Mouse (Mus musculus): ENCODE results near the gene 1110008P14Rik. TPM values are rescaled to one million over a fixed set of nuclear protein-coding genes. Genes with fewer than 3 reads are reported as not detected.
A peak's percentile ranks its signal among the peaks of the same experiment; 100 is the strongest.

1110008P14Rik gene
- polyA plus RNA-seq, 1 experiment from 2014 or later = 41.5 TPM

- peaks cover 45% of the 10 kb centered on the region for H3K4me1 ChIP-seq (ENCODE audit: control insufficient read depth, insufficient read depth, low read length)
- 3% methylated on average over 14 of the region's 14 CpGs for WGBS
- no peaks in the 10 kb centered on the region for H3K27me3 ChIP-seq (ENCODE audit: control insufficient read depth, insufficient read depth, low read length)
- H3K4me3 ChIP-seq (replicated peaks; ENCODE audit: low read length) = peak overlapping the region; percentile 45
- no peaks in the 10 kb centered on the region for H3K9me3 ChIP-seq (replicated peaks; ENCODE audit: control insufficient read depth, low read length)
- H3K36me3 ChIP-seq (ENCODE audit: control insufficient read depth, insufficient read depth, low read length) = 0 out of 2 replicates have a peak, but pooled peaks cover 8% of the 10 kb centered on the region
- peak overlapping the region; percentile 96 for H3K27ac ChIP-seq (ENCODE audit: low read length)
- peak overlapping the region; percentile 53 for H3K9ac ChIP-seq (ENCODE audit: low read length)
- peak overlapping the region; percentile 78 for H3K4me2 ChIP-seq (ENCODE audit: low read depth, low read length)
- ATAC-seq (ENCODE audit: insufficient read depth, low FRiP score) = peak; percentile 89
Observed at GRCm38 (mm10) chr2:32423481-32424331, 42.0 kb upstream of the 1110008P14Rik start.

GRCm38 (mm10) chr2:32421851-32422251 lies 40.1 kb upstream of the 1110008P14Rik start:
- Histone ChIP-seq H3K9ac (ENCODE audit: low read length) (no peak overlapping the region), H3K27ac (ENCODE audit: low read length) (no peak overlapping the region), H3K4me2 (ENCODE audit: low read depth, low read length) (no peak overlapping the region), H3K4me1 (ENCODE audit: control insufficient read depth, insufficient read depth, low read length) (peaks cover 30% of the 10 kb centered on the region), H3K36me3 (ENCODE audit: control insufficient read depth, insufficient read depth, low read length) (0 out of 2 replicates have a peak, but pooled peaks cover 10% of the 10 kb centered on the region), H3K9me3 (replicated peaks; ENCODE audit: control insufficient read depth, low read length) (no peaks in the 10 kb centered on the region), H3K4me3 (replicated peaks; ENCODE audit: low read length) (no peak overlapping the region), H3K27me3 (ENCODE audit: control insufficient read depth, insufficient read depth, low read length) (no peaks in the 10 kb centered on the region)
- no peak for ATAC-seq (ENCODE audit: insufficient read depth, low FRiP score)
- WGBS = 93% methylated on average over 6 of the region's 6 CpGs

GRCm38 (mm10) chr2:32420647-32421046 lies 38.9 kb upstream of the 1110008P14Rik start:
- H3K36me3 ChIP-seq (ENCODE audit: control insufficient read depth, insufficient read depth, low read length) = 0 out of 2 replicates have a peak, but pooled peaks cover 13% of the 10 kb centered on the region

GRCm38 (mm10) chr2:32420066-32420608 lies 38.4 kb upstream of the 1110008P14Rik start:
- H3K36me3 ChIP-seq (ENCODE audit: control insufficient read depth, insufficient read depth, low read length) = peaks cover 18% of the 10 kb centered on the region; the same call in 1 of the 2 replicates
- H3K4me2 ChIP-seq (ENCODE audit: low read depth, low read length) = no peak overlapping the region
- no peaks in the 10 kb centered on the region for H3K9me3 ChIP-seq (replicated peaks; ENCODE audit: control insufficient read depth, low read length)
- no peak for ATAC-seq (ENCODE audit: insufficient read depth, low FRiP score)
- 89% methylated on average over 12 of the region's 12 CpGs for WGBS
- H3K9ac ChIP-seq (ENCODE audit: low read length) = no peak overlapping the region
- H3K27me3 ChIP-seq (ENCODE audit: control insufficient read depth, insufficient read depth, low read length) = no peaks in the 10 kb centered on the region
- H3K4me3 ChIP-seq (replicated peaks; ENCODE audit: low read length) = no peak overlapping the region
- H3K27ac ChIP-seq (ENCODE audit: low read length) = no peak overlapping the region
- H3K4me1 ChIP-seq (ENCODE audit: control insufficient read depth, insufficient read depth, low read length) = peaks cover 25% of the 10 kb centered on the region

More at GRCm38 (mm10) chr2:32420647-32421046, 38.9 kb upstream of the 1110008P14Rik start:
- WGBS = 84% methylated on average over 6 of the region's 6 CpGs
- no peak for ATAC-seq (ENCODE audit: insufficient read depth, low FRiP score)
- Histone ChIP-seq H3K4me2 (ENCODE audit: low read depth, low read length) (no peak overlapping the region), H3K9ac (ENCODE audit: low read length) (no peak overlapping the region), H3K4me1 (ENCODE audit: control insufficient read depth, insufficient read depth, low read length) (peaks cover 30% of the 10 kb centered on the region), H3K4me3 (replicated peaks; ENCODE audit: low read length) (no peak overlapping the region), H3K9me3 (replicated peaks; ENCODE audit: control insufficient read depth, low read length) (no peaks in the 10 kb centered on the region), H3K27me3 (ENCODE audit: control insufficient read depth, insufficient read depth, low read length) (no peaks in the 10 kb centered on the region), H3K27ac (ENCODE audit: low read length) (no peak overlapping the region)

- ATAC-seq (ENCODE audit: insufficient read depth, low FRiP score) = no peak
- Histone ChIP-seq H3K9ac (ENCODE audit: low read length) (no peak overlapping the region), H3K4me3 (replicated peaks; ENCODE audit: low read length) (no peak overlapping the region), H3K4me2 (ENCODE audit: low read depth, low read length) (no peak overlapping the region), H3K27ac (ENCODE audit: low read length) (no peak overlapping the region), H3K36me3 (ENCODE audit: control insufficient read depth, insufficient read depth, low read length) (peaks cover 19% of the 10 kb centered on the region; the same call in 1 of the 2 replicates), H3K4me1 (ENCODE audit: control insufficient read depth, insufficient read depth, low read length) (peaks cover 17% of the 10 kb centered on the region), H3K27me3 (ENCODE audit: control insufficient read depth, insufficient read depth, low read length) (no peaks in the 10 kb centered on the region), H3K9me3 (replicated peaks; ENCODE audit: control insufficient read depth, low read length) (no peaks in the 10 kb centered on the region)
- 89% methylated on average over 3 of the region's 3 CpGs for WGBS
Observed at GRCm38 (mm10) chr2:32419359-32419758, 37.6 kb upstream of the 1110008P14Rik start.

- Histone ChIP-seq H3K9ac (ENCODE audit: low read length) (no peak overlapping the region), H3K36me3 (ENCODE audit: control insufficient read depth, insufficient read depth, low read length) (peaks cover 19% of the 10 kb centered on the region; the same call in 1 of the 2 replicates), H3K27me3 (ENCODE audit: control insufficient read depth, insufficient read depth, low read length) (no peaks in the 10 kb centered on the region), H3K4me1 (ENCODE audit: control insufficient read depth, insufficient read depth, low read length) (peaks cover 15% of the 10 kb centered on the region), H3K9me3 (replicated peaks; ENCODE audit: control insufficient read depth, low read length) (no peaks in the 10 kb centered on the region), H3K4me2 (ENCODE audit: low read depth, low read length) (no peak overlapping the region), H3K4me3 (replicated peaks; ENCODE audit: low read length) (no peak overlapping the region), H3K27ac (ENCODE audit: low read length) (no peak overlapping the region)
- WGBS = 71% methylated on average over 12 of the region's 12 CpGs
- no peak for ATAC-seq (ENCODE audit: insufficient read depth, low FRiP score)
Observed at GRCm38 (mm10) chr2:32418430-32419151, 36.9 kb upstream of the 1110008P14Rik start.

GRCm38 (mm10) chr2:32417486-32417885 lies 35.7 kb upstream of the 1110008P14Rik start:
- no peaks in the 10 kb centered on the region for H3K27me3 ChIP-seq (ENCODE audit: control insufficient read depth, insufficient read depth, low read length)
- H3K27ac ChIP-seq (ENCODE audit: low read length) = no peak overlapping the region
- H3K36me3 ChIP-seq (ENCODE audit: control insufficient read depth, insufficient read depth, low read length) = peaks cover 19% of the 10 kb centered on the region; the same call in 1 of the 2 replicates
- H3K9ac ChIP-seq (ENCODE audit: low read length) = no peak overlapping the region
- H3K4me2 ChIP-seq (ENCODE audit: low read depth, low read length) = no peak overlapping the region
- no peak overlapping the region for H3K4me3 ChIP-seq (replicated peaks; ENCODE audit: low read length)
- H3K4me1 ChIP-seq (ENCODE audit: control insufficient read depth, insufficient read depth, low read length) = peaks cover 4% of the 10 kb centered on the region; the same call in 1 of the 2 replicates
- WGBS = 67% methylated on average over 8 of the region's 8 CpGs
- ATAC-seq (ENCODE audit: insufficient read depth, low FRiP score) = no peak
- no peaks in the 10 kb centered on the region for H3K9me3 ChIP-seq (replicated peaks; ENCODE audit: control insufficient read depth, low read length)

GRCm38 (mm10) chr2:32416556-32416955 lies 34.8 kb upstream of the 1110008P14Rik start:
- Histone ChIP-seq H3K4me2 (ENCODE audit: low read depth, low read length) (no peak overlapping the region), H3K27me3 (ENCODE audit: control insufficient read depth, insufficient read depth, low read length) (no peaks in the 10 kb centered on the region), H3K9ac (ENCODE audit: low read length) (no peak overlapping the region), H3K27ac (ENCODE audit: low read length) (no peak overlapping the region), H3K4me1 (ENCODE audit: control insufficient read depth, insufficient read depth, low read length) (no peaks in the 10 kb centered on the region; the same call in 1 of the 2 replicates), H3K4me3 (replicated peaks; ENCODE audit: low read length) (no peak overlapping the region), H3K9me3 (replicated peaks; ENCODE audit: control insufficient read depth, low read length) (no peaks in the 10 kb centered on the region), H3K36me3 (ENCODE audit: control insufficient read depth, insufficient read depth, low read length) (peaks cover 19% of the 10 kb centered on the region; the same call in 1 of the 2 replicates)
- 71% methylated on average over 2 of the region's 2 CpGs for WGBS
- ATAC-seq (ENCODE audit: insufficient read depth, low FRiP score) = no peak

Measured in stomach, embryonic 16.5 days (tissue).